Mouse (Mus musculus): Measurements from ENCODE around the gene Gnaz.

DNA sequence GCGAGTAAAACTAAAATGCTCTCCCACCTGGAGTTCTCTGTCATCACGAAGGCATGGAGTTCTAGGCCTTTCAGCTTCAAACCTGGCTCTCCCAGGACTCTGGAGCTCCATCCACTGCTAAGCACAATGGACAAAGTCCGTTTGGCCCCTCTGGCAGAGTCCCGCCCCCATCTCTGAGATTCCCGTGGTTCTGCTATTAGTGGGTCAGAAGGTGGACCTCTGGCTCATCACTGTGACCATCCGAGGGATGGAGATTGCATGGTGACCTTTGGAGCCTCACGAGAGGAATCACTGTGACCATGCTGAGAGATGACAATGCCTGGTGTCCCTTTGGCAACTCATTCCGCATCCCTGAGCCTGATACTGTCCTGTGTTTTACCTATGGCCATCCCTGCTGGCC is 85.9 kb downstream of the Gnaz start:
- TF ChIP-seq CTCF (IDR thresholded peaks at IDR 0.05; ENCODE audit: low read depth, low read length) (no peak), TAL1 (conservative IDR thresholded peaks at IDR 0.05; ENCODE audit: low read depth, low read length) (no peak), POLR2AphosphoS5 (IDR thresholded peaks at IDR 0.05; ENCODE audit: insufficient replicate concordance, low read depth, low read length) (no peak)
